Mouse (Mus musculus) ES-Bruce4 (cell line): ENCODE results near the gene Tmem219.

Source experiments
- CTCF ChIP-seq: IDR thresholded peaks from one replicate; pipeline ENCODE4 v1.8.1; 2011; ENCODE audit warnings: low read depth, low read length
- EP300 ChIP-seq: IDR thresholded peaks from 2 replicates; pipeline ENCODE4 v1.6.1; 2011; ENCODE audit warnings: low read depth, low read length; ENCODE audit not compliant: insufficient read depth
- POLR2A ChIP-seq: IDR thresholded peaks from one replicate; pipeline ENCODE4 v1.8.1; 2011; ENCODE audit warnings: low read length; ENCODE audit not compliant: insufficient read depth

- TF ChIP-seq CTCF (no peak), POLR2A (no peak), EP300 (no peak)
Measured at GRCm38 (mm10) chr7:126921563-126921962, 1.2 kb downstream of the Tmem219 start.
